Mouse (Mus musculus) heart, postnatal 0 days (tissue): ENCODE results near the gene Dusp28. TPM values are rescaled to one million over a fixed set of nuclear protein-coding genes. Genes with fewer than 3 reads are reported as not detected.

Source experiments
- ATAC-seq: fragments of 200-750 bp; cut with Nextera tagmentation; 2 replicates; pipeline ENCODE4 v1.8.0; 2017; ENCODE audit warnings: low read depth, moderate number of reproducible peaks, moderate library complexity; ENCODE audit not compliant: insufficient read depth
- DNase-seq: peaks from one replicate; pipeline ENCODE4 v3.0.0-alpha.2; 2016; ENCODE audit warnings: low spot score
- H3K27ac ChIP-seq: fragments of 300-500 bp; sonication (generic); 2 replicates; pipeline ENCODE4 v1.5.1; 2014; ENCODE audit warnings: low read depth, mild to moderate bottlenecking
- H3K27me3 ChIP-seq: fragments of 300-500 bp; sonication (generic); 2 replicates; pipeline ENCODE4 v1.6.1; 2014; ENCODE audit warnings: low read length, mixed read lengths; ENCODE audit not compliant: control insufficient read depth, insufficient read depth
- H3K36me3 ChIP-seq: fragments of 300-500 bp; sonication (generic); replicated peaks from 2 replicates; pipeline ENCODE4 v1.6.1; 2014; ENCODE audit warnings: low read length, mixed read lengths; ENCODE audit not compliant: control insufficient read depth, insufficient read depth
- H3K4me1 ChIP-seq: fragments of 300-500 bp; sonication (generic); 2 replicates; pipeline ENCODE4 v1.6.1; 2014; ENCODE audit warnings: antibody characterized with exemption; ENCODE audit not compliant: control insufficient read depth, insufficient read depth
- H3K4me2 ChIP-seq: fragments of 300-500 bp; sonication (generic); 2 replicates; pipeline ENCODE4 v1.6.1; 2014; ENCODE audit warnings: low read depth, mild to moderate bottlenecking, low read length, moderate library complexity
- H3K4me3 ChIP-seq: fragments of 300-500 bp; sonication (generic); 2 replicates; pipeline ENCODE4 v1.5.1; 2014; ENCODE audit warnings: low read depth, low read length
- H3K9ac ChIP-seq: fragments of 300-500 bp; sonication (generic); replicated peaks from 2 replicates; pipeline ENCODE4 v1.6.1; 2014; ENCODE audit warnings: low read depth, low read length, mixed read lengths
- H3K9me3 ChIP-seq: fragments of 300-500 bp; sonication (generic); replicated peaks from 2 replicates; pipeline ENCODE4 v1.6.1; 2016; ENCODE audit warnings: low read length; ENCODE audit not compliant: control insufficient read depth
- CTCF ChIP-seq: IDR thresholded peaks from 2 replicates; pipeline ENCODE4 v1.5.1; 2016; ENCODE audit warnings: antibody characterized with exemption, control low read depth, low read depth
- EP300 ChIP-seq: IDR thresholded peaks from 2 replicates; pipeline ENCODE4 v1.6.1; 2016; ENCODE audit warnings: antibody characterized with exemption, low read depth
- WGBS: fragments of 180-500 bp; shearing (Covaris S2); extraction: QIAGEN DNeasy Blood & Tissue Kit; methylation state at CpG from one replicate; pipeline ENCODE4 v1.1.7; 2014; 5-methylcytosine and 5-hydroxymethylcytosine counted together
- polyA plus RNA-seq: library from polyadenylated mRNA; unstranded; fragments of >200 nt; fragmentation: Nextera tagmentation; extraction: Ambion mirVana; gene quantifications from 2 replicates; pipeline ENCODE4 v1.2.1, GENCODE M21; 2015
- total RNA-seq: library from RNA; depleted of rRNA; stranded (reverse); fragments of >200 nt; gene quantifications from 2 replicates; pipeline ENCODE4 v1.2.3, GENCODE M21; 2014; ENCODE audit warnings: low replicate concordance

Dusp28 gene
- total and polyA plus RNA-seq, 2 experiments from 2014 or later, result 21.4 to 23.5 TPM

DNA sequence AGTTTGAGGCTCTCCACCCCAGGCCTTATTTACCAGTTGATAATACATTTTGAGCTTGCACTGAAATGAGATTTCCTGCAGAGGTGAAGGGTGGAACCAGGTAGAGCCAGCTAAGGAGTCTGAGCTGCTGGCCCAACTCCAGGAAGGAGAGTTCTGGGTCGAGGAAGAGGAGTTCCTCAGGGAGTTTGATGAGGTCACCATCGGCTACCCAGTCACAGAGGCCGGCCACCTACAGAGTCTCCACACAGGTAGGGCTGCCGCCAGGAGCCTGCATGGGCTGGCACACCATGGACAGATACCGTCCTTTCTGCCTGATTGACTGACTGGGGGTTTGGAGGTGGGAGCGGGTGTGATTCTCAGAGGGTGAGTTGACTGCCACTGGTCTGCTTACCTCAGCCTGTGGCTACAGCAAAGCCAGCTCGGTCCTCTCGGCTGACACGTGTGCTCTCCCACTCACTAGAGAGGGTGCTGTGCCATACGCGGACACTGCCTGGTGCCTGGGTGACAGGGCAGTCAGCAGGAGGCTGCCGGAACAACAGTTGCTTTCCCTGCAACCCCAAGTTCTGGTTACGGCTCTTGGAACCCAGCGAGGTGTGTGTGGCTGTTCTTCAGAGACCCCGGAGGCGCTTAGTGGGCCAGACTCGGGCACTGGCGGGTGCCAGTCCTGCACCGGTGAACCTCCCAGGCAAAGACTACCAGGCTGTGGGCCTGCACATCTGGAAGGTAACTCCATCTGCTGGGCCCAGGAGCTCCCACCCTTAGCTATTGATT, 36.6 kb downstream of the Dusp28 start:
- no peak for TF ChIP-seq EP300
- no peaks in the 10 kb centered on the region for H3K4me1 ChIP-seq
- H3K4me2 ChIP-seq, result no peak overlapping the region
- H3K4me3 ChIP-seq, result no peak overlapping the region
- H3K36me3 ChIP-seq, result peaks cover 96% of the 10 kb centered on the region
- H3K27me3 ChIP-seq, result no peaks in the 10 kb centered on the region
- DNase-seq, result no peak
- 92% methylated on average over 19 of the region's 19 CpGs for WGBS
- H3K9ac ChIP-seq, result no peak overlapping the region
- no peaks in the 10 kb centered on the region for H3K9me3 ChIP-seq
- no peak overlapping the region for H3K27ac ChIP-seq
- ATAC-seq, result no peak

DNA sequence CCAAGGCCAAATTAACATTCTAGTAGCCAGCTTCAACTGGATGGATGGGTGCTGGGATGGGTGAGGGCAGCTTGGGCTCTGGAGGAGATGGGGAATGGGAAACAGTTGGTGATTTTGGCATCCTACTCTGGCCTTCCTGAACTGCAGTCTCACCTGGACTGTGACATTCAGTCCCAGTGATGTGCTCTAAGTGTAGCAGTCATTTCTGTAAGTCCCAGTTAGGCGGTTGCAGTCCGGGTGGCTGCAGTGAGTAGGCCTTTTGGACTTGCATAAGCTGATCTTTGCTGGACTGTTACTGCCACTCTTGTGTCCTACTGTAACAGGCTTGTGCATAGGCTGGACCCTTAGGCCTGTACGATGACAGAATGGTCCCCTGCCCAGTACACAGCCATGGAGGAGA, 41.2 kb downstream of the Dusp28 start:
- H3K4me3 ChIP-seq, result no peak overlapping the region
- no peak for TF ChIP-seq EP300
- TF ChIP-seq CTCF, result no peak
- no peaks in the 10 kb centered on the region for H3K4me1 ChIP-seq
- DNase-seq, result no peak
- H3K9ac ChIP-seq, result no peak overlapping the region
- no peaks in the 10 kb centered on the region for H3K9me3 ChIP-seq
- no peak overlapping the region for H3K27ac ChIP-seq
- H3K36me3 ChIP-seq, result peaks cover 62% of the 10 kb centered on the region
- H3K4me2 ChIP-seq, result no peak overlapping the region
- no peaks in the 10 kb centered on the region for H3K27me3 ChIP-seq
- 96% methylated on average over 3 of the region's 3 CpGs for WGBS
- no peak for ATAC-seq

DNA sequence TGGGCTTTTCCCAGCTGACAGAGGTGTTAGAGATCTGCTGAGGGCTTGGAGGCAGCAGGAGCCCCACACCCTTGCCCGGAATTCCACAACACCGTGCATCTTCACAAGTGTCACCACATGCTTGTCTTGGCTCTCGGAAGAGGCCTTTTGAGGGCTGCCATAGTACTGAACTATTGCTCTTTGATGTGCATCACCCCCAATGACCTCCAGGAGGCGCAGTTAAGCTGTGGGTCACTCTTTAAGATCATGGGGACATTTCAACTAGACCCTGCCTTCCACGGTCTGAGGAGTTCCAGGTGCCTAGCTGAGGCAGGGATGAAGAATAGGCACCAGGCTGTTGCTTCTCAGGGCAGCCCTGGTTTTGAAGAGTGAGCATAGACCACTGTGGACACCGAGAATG, 42.6 kb downstream of the Dusp28 start:
- peaks cover 47% of the 10 kb centered on the region for H3K36me3 ChIP-seq
- H3K9ac ChIP-seq, result no peak overlapping the region
- no peak overlapping the region for H3K4me3 ChIP-seq
- DNase-seq, result no peak
- TF ChIP-seq EP300, result no peak
- TF ChIP-seq CTCF, result peak; percentile 51
- no peak overlapping the region for H3K27ac ChIP-seq
- no peak for ATAC-seq
- no peak overlapping the region for H3K4me2 ChIP-seq
- 40% methylated on average over 6 of the region's 6 CpGs for WGBS
- H3K9me3 ChIP-seq, result no peaks in the 10 kb centered on the region
- H3K4me1 ChIP-seq, result no peaks in the 10 kb centered on the region
- no peaks in the 10 kb centered on the region for H3K27me3 ChIP-seq

DNA sequence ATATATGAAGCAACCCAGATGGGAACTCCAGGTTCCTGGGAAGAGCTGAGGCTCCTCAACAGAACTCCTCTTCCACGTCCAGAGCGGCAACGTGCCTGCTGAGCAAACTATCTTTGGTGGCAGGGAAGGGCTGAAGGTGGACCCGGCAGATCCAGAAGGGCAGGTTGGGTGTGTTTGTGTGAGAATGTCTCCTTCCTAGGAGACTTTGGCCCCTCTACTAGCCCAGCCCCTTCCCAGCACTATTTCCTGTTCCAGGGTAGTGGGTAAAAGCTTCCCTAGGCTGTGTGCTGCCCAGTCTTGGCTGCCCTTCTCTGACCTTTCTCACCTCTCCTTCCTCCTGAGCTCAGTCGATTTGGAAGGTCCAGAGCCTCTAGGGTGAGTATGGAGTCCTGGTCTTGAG, 43.8 kb downstream of the Dusp28 start, which contains the start of gene Gpr35:
TSS of gene Gpr35 (plus strand) at position 259 of the 400 bp plus-strand sequence.
- no peak for DNase-seq
- Histone ChIP-seq H3K4me3 (no peak within 1 kb of the TSS), H3K9ac (no peak within 1 kb of the TSS), H3K27me3 (no peaks in the 10 kb centered on the region), H3K4me2 (no peak within 1 kb of the TSS), H3K27ac (no peak within 1 kb of the TSS), H3K36me3 (peaks cover 36% of the 10 kb centered on the region), H3K4me1 (no peaks in the 10 kb centered on the region), H3K9me3 (no peaks in the 10 kb centered on the region)
- ATAC-seq, result no peak
- 72% methylated on average over 5 of the region's 5 CpGs for WGBS
- TF ChIP-seq EP300 (no peak), CTCF (no peak)

DNA sequence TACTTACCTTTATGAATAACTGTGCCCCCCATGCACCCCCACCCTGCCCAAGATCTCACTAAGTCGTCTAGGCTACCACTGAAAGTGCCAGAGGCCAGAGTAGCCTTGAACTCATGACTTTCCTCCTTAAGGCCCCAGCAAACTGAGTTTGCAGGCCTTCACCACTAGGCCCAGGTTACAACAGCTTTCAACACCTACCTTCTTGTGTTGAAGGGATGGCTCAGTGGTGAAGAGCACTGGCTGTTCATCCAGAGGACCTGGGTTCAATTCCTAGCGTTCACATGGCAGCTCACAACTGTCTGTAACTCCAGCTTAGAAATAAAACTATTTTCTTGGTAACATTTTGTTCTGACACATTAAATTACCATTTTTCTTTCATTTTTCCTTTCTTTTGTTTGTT, 46.9 kb downstream of the Dusp28 start:
- no peak overlapping the region for H3K4me3 ChIP-seq
- no peak overlapping the region for H3K9ac ChIP-seq
- ATAC-seq, result no peak
- H3K36me3 ChIP-seq, result peaks cover 7% of the 10 kb centered on the region; the same call in 1 of the 2 replicates
- no peaks in the 10 kb centered on the region for H3K9me3 ChIP-seq
- no peak for DNase-seq
- H3K4me1 ChIP-seq, result no peaks in the 10 kb centered on the region
- TF ChIP-seq CTCF (no peak), EP300 (no peak)
- no peaks in the 10 kb centered on the region for H3K27me3 ChIP-seq
- H3K4me2 ChIP-seq, result no peak overlapping the region
- WGBS, result 58% methylated on average over 2 of the region's 2 CpGs
- no peak overlapping the region for H3K27ac ChIP-seq
